Mouse (Mus musculus) liver, embryonic 14.5 days (tissue): ENCODE data around the gene Aanat. TPM values are rescaled to one million over a fixed set of nuclear protein-coding genes. Genes with fewer than 3 reads are reported as not detected.

ENCODE experiments used
- ATAC-seq: fragments of 200-750 bp; cut with Nextera tagmentation; 2 replicates; pipeline ENCODE4 v1.8.0; 2017; ENCODE audit warnings: moderate number of reproducible peaks, mild to moderate bottlenecking, moderate library complexity; ENCODE audit not compliant: insufficient read depth
- DNase-seq, 3 experiments: peaks; one replicate each; pipeline ENCODE4 v3.0.0-alpha.2; 2012 to 2013; ENCODE audit warnings: low read depth in 3 of 3, low spot score in 3 of 3
- H3K27ac ChIP-seq: fragments of 300-500 bp; sonication (generic); 2 replicates; pipeline ENCODE4 v1.5.1; 2014; ENCODE audit warnings: moderate library complexity, mild to moderate bottlenecking, control low read depth, inconsistent platforms
- H3K27me3 ChIP-seq: fragments of 300-500 bp; sonication (generic); 2 replicates; pipeline ENCODE4 v1.6.1; 2014; ENCODE audit warnings: mild to moderate bottlenecking, low read length, moderate library complexity; ENCODE audit not compliant: control insufficient read depth, insufficient read depth
- H3K36me3 ChIP-seq: fragments of 300-500 bp; sonication (generic); replicated peaks from 2 replicates; pipeline ENCODE4 v1.6.1; 2014; ENCODE audit warnings: low read depth; ENCODE audit not compliant: control insufficient read depth, insufficient read depth
- H3K4me1 ChIP-seq, 2 experiments: fragments of 200-500 bp in 1 of 2; fragments of 300-500 bp in 1 of 2; sonication (generic) in 1 of 2; replicated peaks; 2 replicates each; pipeline ENCODE4 v1.6.1; 2012 to 2014; ENCODE audit warnings: antibody characterized with exemption in 1 of 2, inconsistent platforms in 1 of 2, low read length in 1 of 2; ENCODE audit not compliant: control insufficient read depth in 2 of 2, insufficient read depth in 2 of 2
- H3K4me2 ChIP-seq: fragments of 300-500 bp; sonication (generic); 2 replicates; pipeline ENCODE4 v1.6.1; 2014; ENCODE audit warnings: low read depth, mild to moderate bottlenecking, control low read depth, moderate library complexity
- H3K4me3 ChIP-seq, 2 experiments: fragments of 200-500 bp in 1 of 2; fragments of 300-500 bp in 1 of 2; sonication (generic) in 1 of 2; 2 replicates each; pipeline ENCODE4 v1.5.1; 2012 to 2014; ENCODE audit warnings: low read depth in 2 of 2, low read length in 2 of 2, mild to moderate bottlenecking in 2 of 2, control low read depth in 1 of 2, inconsistent platforms in 1 of 2, moderate library complexity in 1 of 2; ENCODE audit not compliant: insufficient read depth in 1 of 2
- H3K9ac ChIP-seq: fragments of 300-500 bp; sonication (generic); replicated peaks from 2 replicates; pipeline ENCODE4 v1.6.1; 2014; ENCODE audit warnings: mild to moderate bottlenecking, control low read depth, moderate library complexity
- H3K9me3 ChIP-seq: fragments of 300-500 bp; sonication (generic); 2 replicates; pipeline ENCODE4 v1.6.1; 2016; ENCODE audit warnings: low read length, mixed read lengths; ENCODE audit not compliant: control insufficient read depth
- CTCF ChIP-seq: IDR thresholded peaks from 2 replicates; pipeline ENCODE4 v1.5.1; 2016; ENCODE audit warnings: antibody characterized with exemption, low read depth, control low read depth
- EP300 ChIP-seq: IDR thresholded peaks from 2 replicates; pipeline ENCODE4 v1.6.1; 2016; ENCODE audit warnings: antibody characterized with exemption, low read depth
- WGBS: fragments of 180-500 bp; shearing (Covaris S2); extraction: QIAGEN DNeasy Blood & Tissue Kit; methylation state at CpG from one replicate; pipeline ENCODE4 v1.1.7; 2014; ENCODE audit not compliant: insufficient replicate concordance; 5-methylcytosine and 5-hydroxymethylcytosine counted together
- polyA plus RNA-seq, 2 experiments: library from polyadenylated mRNA; depleted of rRNA in 1 of 2; stranded (reverse) in 1 of 2; unstranded in 1 of 2; fragments of >200 nt; fragmentation: Nextera tagmentation in 1 of 2; extraction: Ambion mirVana in 1 of 2; gene quantifications; 2 replicates each; pipeline versions ENCODE4 v1.2.1 to v1.2.3; 2012 to 2014

The Aanat gene
- polyA plus RNA-seq, 2 experiments, result not detected

DNA sequence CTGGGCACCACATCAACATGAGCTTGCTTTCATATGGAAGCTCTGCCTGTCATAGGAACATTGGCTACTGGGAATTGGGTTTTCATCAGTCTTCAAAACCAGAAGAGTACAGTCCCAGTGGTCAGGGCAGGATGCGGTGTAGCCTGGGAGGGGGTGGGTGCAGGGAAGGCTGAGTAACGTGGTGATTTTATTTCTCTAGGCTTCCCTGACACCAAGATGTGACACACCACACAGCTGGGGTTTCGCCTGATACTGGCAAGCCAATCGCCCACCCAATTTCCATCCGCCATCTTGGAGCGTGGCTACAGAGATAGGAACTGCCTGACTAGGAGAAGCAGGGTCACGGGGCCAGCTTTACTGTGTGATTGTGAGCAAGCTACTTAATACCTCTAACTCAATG is 32.4 kb downstream of the Aanat start:
- 68% methylated on average over 7 of the region's 7 CpGs for WGBS
- H3K27me3 ChIP-seq, result no peaks in the 10 kb centered on the region
- H3K4me3 ChIP-seq, result no peak overlapping the region
- H3K27ac ChIP-seq, result peak overlapping the region; percentile 10; the same call in 1 of the 2 replicates
- H3K4me1 ChIP-seq, result peaks cover 89% of the 10 kb centered on the region in 2 experiments
- no peaks in the 10 kb centered on the region for H3K9me3 ChIP-seq
- no peak for DNase-seq
- no peak overlapping the region for H3K9ac ChIP-seq
- H3K36me3 ChIP-seq, result no peaks in the 10 kb centered on the region
- TF ChIP-seq CTCF (no peak), EP300 (no peak)
- ATAC-seq, result no peak
- 0 out of 2 replicates have a peak overlapping the region, but pooled peaks have one; percentile 84 for H3K4me2 ChIP-seq

DNA sequence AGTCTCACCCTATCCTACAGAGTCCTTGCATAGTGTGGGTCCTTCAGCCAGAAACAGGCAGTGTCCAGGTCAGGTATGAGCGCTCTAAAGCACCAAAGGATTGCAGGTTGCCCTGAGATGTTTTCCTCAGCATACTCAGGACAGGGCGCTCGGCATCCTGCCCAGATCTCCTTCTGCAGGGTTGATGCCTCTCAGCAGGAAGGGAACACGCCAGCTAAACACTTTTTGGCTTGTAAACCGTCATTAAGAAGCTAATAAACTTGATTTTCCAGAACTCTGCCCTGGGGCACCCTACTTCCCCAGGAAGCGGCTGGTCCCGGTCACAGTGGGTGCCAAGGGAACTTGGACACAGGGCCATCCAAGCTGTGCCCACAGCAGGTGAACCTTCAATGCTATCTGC is 32.9 kb downstream of the Aanat start:
- DNase-seq (no peak), ATAC-seq (no peak)
- no peaks in the 10 kb centered on the region for H3K9me3 ChIP-seq
- no peak for TF ChIP-seq EP300
- TF ChIP-seq CTCF, result no peak
- H3K9ac ChIP-seq, result 0 out of 2 replicates have a peak overlapping the region, but pooled peaks have one; percentile 2
- H3K4me3 ChIP-seq, result no peak overlapping the region
- peak overlapping the region; percentile 84 for H3K4me2 ChIP-seq
- peak overlapping the region; percentile 84 for H3K27ac ChIP-seq
- WGBS, result 85% methylated on average over 7 of the region's 7 CpGs
- H3K36me3 ChIP-seq, result no peaks in the 10 kb centered on the region
- H3K4me1 ChIP-seq, result peaks cover 87 to 88% of the 10 kb centered on the region in 2 experiments
- no peaks in the 10 kb centered on the region for H3K27me3 ChIP-seq

DNA sequence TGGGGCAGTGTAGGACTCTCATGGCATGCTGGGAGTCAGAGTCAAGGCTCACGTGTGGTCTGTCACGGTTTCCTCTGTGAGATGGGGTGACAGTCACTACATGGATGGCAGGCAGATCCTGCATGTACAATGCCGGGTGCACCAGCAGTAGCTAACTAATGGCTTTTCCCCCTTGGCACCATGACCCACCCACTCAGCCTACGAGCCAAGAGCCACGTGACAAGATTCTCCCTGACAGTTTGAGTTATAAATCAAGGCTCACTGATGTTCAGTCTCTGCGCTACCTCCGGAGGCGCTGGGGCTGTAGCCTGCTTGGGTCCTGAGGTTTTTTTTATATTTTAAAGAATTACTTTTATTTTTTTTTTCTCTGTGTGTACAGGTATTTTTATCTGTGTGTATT is 33.3 kb downstream of the Aanat start:
- no peaks in the 10 kb centered on the region for H3K27me3 ChIP-seq
- H3K36me3 ChIP-seq, result no peaks in the 10 kb centered on the region
- no peaks in the 10 kb centered on the region for H3K9me3 ChIP-seq
- H3K4me1 ChIP-seq, result peaks cover 87 to 89% of the 10 kb centered on the region in 2 experiments
- peak overlapping the region; percentile 84 for H3K27ac ChIP-seq
- H3K4me3 ChIP-seq, result peak overlapping the region; percentile 39 to 50; a peak in 2 of 4 replicates
- TF ChIP-seq EP300 (no peak), CTCF (no peak)
- peak overlapping the region; percentile 46 for H3K9ac ChIP-seq
- ATAC-seq, result no peak
- peak overlapping the region; percentile 84 for H3K4me2 ChIP-seq
- no peak for DNase-seq
- WGBS, result 67% methylated on average over 8 of the region's 8 CpGs

DNA sequence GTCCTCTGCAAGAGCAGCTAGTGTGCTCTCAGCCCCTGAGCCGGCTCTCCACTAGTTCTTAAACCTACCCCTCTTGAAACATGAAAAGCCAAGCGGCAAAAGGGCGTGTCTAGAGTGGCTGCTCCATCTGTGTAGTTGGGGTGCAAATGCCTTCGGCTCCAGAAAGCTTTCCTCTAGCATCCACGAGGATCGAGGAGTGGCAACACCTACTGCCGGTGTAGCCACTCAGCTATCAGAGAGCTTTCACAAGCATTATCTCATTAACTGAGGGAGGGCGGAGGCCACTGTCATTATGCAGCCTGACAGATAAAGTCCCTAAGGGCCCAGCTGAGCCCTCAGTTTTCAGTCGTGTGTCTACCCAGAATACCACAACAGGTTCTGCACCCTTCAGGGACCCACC is 33.8 kb downstream of the Aanat start:
- Histone ChIP-seq H3K9me3 (no peaks in the 10 kb centered on the region), H3K36me3 (no peaks in the 10 kb centered on the region), H3K27ac (peak overlapping the region; percentile 84), H3K4me2 (peak overlapping the region; percentile 84), H3K4me3 (peak overlapping the region; percentile 39 to 50), H3K4me1 (peaks cover 87 to 89% of the 10 kb centered on the region in 2 experiments), H3K9ac (peak overlapping the region; percentile 67), H3K27me3 (no peaks in the 10 kb centered on the region)
- no peak for TF ChIP-seq CTCF
- peak; percentile 85 for TF ChIP-seq EP300
- ATAC-seq (peak; percentile 68), DNase-seq (peak; percentile 77 to 82 (median 81))
- 10% methylated on average over 9 of the region's 9 CpGs for WGBS

DNA sequence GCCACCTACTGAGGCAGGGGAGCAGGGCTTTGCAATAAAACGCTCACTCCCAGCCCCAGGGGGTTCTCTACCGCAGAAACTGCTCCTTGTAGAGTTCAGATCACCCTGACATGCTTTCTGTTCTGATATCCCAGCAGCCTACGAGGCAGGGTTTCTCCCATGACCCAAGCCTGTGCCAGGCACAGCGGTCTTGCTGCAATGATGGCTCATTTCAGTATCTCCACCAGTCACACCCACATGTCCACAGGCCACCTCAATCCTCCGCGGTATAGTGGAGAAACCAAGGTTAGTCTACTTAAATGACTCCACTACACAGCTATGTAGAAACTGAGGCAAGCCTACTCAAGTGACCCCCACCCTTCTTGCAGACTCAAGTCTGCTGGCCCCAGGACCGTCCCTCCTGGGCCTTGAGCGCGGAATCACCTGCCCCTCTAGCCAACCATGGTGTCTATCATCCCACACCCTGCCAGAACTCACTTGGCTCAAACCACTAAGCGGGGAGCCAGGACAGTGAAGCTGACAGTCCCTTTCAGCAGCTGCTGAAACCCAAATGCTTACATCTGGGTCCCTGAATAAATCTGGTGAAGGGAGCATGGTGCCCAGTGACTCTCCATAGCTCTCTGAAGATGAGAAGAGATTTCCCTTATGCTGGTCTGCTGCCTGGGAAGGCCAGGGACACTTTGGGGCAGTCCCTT is 34.5 kb downstream of the Aanat start:
- ATAC-seq, result peak; percentile 47

More for the DNA sequence above, 34.5 kb downstream of the Aanat start:
- Histone ChIP-seq H3K9ac (peak overlapping the region; percentile 67), H3K27ac (peak overlapping the region; percentile 84), H3K27me3 (no peaks in the 10 kb centered on the region), H3K4me2 (peak overlapping the region; percentile 84), H3K4me3 (peak overlapping the region; percentile 39 to 50), H3K9me3 (no peaks in the 10 kb centered on the region), H3K36me3 (no peaks in the 10 kb centered on the region), H3K4me1 (peaks cover 86 to 90% of the 10 kb centered on the region in 2 experiments)
- no peak for TF ChIP-seq EP300
- TF ChIP-seq CTCF, result no peak
- peak in 1 of 3 experiments; percentile 50 for DNase-seq
- 48% methylated on average over 10 of the region's 10 CpGs for WGBS
